Mouse (Mus musculus): Measurements from ENCODE around the gene Gm37240. TPM values are rescaled to one million over a fixed set of nuclear protein-coding genes. Genes with fewer than 3 reads are reported as not detected.
A peak's percentile ranks its signal among the peaks of the same experiment; 100 is the strongest.

Gene Gm37240
- polyA plus RNA-seq, 1 experiment from 2014 or later: 1.1 TPM

DNA sequence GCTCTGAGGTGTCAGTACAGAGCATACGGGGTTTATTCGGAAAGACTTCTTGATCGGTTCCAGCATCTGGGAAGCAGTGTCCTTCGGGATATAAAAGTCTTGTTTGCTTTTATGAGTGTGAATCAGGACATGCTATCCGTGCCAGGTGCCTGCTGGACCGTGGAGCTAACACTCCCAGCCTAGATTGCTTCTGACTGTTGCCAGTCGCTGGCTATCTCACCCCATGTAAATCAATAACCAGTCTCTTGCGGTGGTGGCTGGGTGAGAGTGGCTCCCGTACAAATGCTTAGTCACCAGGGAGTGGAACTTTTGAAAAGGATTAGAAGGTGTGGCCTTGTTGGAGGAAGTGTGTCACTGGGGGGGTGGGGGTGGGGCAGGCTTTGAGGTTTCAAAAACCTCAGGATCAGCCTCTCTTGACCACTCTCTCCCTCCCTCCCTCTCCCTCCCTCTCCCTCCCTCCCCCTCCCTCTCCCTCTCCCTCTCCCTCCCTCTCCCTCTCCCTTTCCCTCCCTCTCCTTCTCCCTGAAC is 1277.1 kb downstream of the Gm37240 start:
- H3K9ac ChIP-seq (ENCODE audit: low read length): no peak overlapping the region
- DNase-seq (ENCODE audit: low spot score): no peak
- no peak overlapping the region for H3K27ac ChIP-seq (ENCODE audit: low read depth, low read length)
- WGBS: 86% methylated on average over 9 of the region's 9 CpGs
- H3K36me3 ChIP-seq (ENCODE audit: control insufficient read depth, insufficient read depth, low read length): no peaks in the 10 kb centered on the region
- no peaks in the 10 kb centered on the region for H3K9me3 ChIP-seq (replicated peaks; ENCODE audit: control insufficient read depth, low read length)
- H3K4me3 ChIP-seq (ENCODE audit: low read depth, low read length): no peak overlapping the region
- H3K27me3 ChIP-seq (replicated peaks; ENCODE audit: control insufficient read depth, insufficient read depth, low read length): no peaks in the 10 kb centered on the region
- H3K4me2 ChIP-seq (ENCODE audit: low read length): no peak overlapping the region
- H3K4me1 ChIP-seq (ENCODE audit: control insufficient read depth, insufficient read depth, low read length): no peaks in the 10 kb centered on the region
- no peak for ATAC-seq

DNA sequence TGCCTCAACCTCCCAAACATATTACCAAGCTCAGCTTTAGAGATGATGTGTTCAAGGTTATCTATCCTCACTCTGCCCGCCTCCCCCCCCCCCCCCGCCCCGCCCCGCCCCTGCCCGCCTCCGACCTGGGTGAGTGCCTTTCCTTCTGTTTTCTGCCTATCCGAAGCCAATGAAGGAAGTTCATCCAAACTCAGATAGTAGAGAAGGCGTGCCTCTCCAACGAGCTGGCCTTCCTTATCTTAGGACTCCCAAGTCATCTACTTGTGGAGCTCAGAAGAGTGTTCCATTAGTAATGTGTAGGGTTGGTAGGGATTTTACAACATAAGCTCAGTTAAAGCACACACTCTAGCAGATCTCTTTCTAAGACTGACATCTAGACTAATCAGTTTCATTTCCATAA is 1284.1 kb downstream of the Gm37240 start:
- no peaks in the 10 kb centered on the region for H3K4me1 ChIP-seq (ENCODE audit: control insufficient read depth, insufficient read depth, low read length)
- H3K27ac ChIP-seq (ENCODE audit: low read depth, low read length): no peak overlapping the region
- no peak overlapping the region for H3K9ac ChIP-seq (ENCODE audit: low read length)
- DNase-seq (ENCODE audit: low spot score): no peak
- ATAC-seq: no peak
- H3K4me3 ChIP-seq (ENCODE audit: low read depth, low read length): no peak overlapping the region
- no peaks in the 10 kb centered on the region for H3K27me3 ChIP-seq (replicated peaks; ENCODE audit: control insufficient read depth, insufficient read depth, low read length)
- WGBS: 77% methylated on average over 9 of the region's 9 CpGs
- H3K36me3 ChIP-seq (ENCODE audit: control insufficient read depth, insufficient read depth, low read length): no peaks in the 10 kb centered on the region
- H3K9me3 ChIP-seq (replicated peaks; ENCODE audit: control insufficient read depth, low read length): no peaks in the 10 kb centered on the region
- H3K4me2 ChIP-seq (ENCODE audit: low read length): no peak overlapping the region

DNA sequence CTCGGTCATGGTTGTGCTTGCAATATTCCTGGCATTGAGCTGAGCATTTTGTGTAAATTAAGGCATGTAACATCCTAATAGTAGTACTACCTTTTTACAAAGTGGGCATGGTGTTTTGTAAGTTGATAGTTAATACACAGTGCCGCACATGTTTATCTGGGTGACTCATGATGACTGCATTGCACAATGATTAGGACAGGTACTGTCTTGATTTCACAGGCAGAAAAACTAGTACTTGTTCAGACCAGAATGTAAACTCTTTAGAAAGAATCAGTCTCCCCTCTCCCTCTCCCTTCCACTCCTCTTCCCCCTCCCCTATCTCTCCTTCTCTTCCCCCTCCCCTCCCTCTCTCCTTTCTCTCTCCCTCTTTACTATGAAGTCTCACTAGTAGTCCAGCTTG is 1284.6 kb downstream of the Gm37240 start:
- Histone ChIP-seq H3K27ac (ENCODE audit: low read depth, low read length) (no peak overlapping the region), H3K4me2 (ENCODE audit: low read length) (no peak overlapping the region), H3K36me3 (ENCODE audit: control insufficient read depth, insufficient read depth, low read length) (no peaks in the 10 kb centered on the region), H3K9ac (ENCODE audit: low read length) (no peak overlapping the region), H3K27me3 (replicated peaks; ENCODE audit: control insufficient read depth, insufficient read depth, low read length) (no peaks in the 10 kb centered on the region), H3K9me3 (replicated peaks; ENCODE audit: control insufficient read depth, low read length) (no peaks in the 10 kb centered on the region), H3K4me1 (ENCODE audit: control insufficient read depth, insufficient read depth, low read length) (no peaks in the 10 kb centered on the region), H3K4me3 (ENCODE audit: low read depth, low read length) (no peak overlapping the region)
- no peak for DNase-seq (ENCODE audit: low spot score)
- no peak for ATAC-seq
- WGBS: 97% methylated on average over 2 of the region's 2 CpGs

DNA sequence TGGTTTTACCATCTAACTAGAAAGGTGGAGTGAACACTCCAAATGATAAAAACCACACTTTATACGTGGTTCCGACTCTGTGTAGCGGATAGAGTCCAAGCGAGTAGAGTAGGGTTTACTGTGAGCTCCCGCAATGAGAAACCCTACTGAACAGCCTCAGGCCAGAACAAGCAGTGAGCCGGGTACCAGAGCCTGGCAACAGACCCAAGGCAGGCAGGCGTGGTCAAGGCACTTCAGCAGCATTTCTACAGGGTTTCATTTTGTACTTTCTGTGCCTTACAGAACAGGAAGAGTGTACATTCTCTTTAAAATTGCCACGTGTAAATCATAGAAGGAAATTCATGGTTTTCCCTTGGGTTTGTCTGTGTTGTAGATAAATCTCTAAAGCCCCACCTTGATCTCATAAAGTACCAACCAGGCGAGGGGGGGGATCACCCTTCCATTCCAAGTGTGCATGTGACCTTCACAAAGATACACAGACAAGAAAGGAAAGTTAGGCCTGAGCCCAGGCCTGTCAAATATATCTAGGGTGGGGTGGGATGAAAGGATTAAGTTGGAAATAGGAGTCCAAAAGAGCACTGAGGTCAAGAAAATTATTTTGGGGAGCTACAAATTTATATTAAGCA is 1285.3 kb downstream of the Gm37240 start:
- DNase-seq (ENCODE audit: low spot score) (no peak), ATAC-seq (no peak)
- 82% methylated on average over 9 of the region's 9 CpGs for WGBS
- no peaks in the 10 kb centered on the region for H3K36me3 ChIP-seq (ENCODE audit: control insufficient read depth, insufficient read depth, low read length)
- no peaks in the 10 kb centered on the region for H3K4me1 ChIP-seq (ENCODE audit: control insufficient read depth, insufficient read depth, low read length)
- H3K4me3 ChIP-seq (ENCODE audit: low read depth, low read length): no peak overlapping the region
- no peaks in the 10 kb centered on the region for H3K9me3 ChIP-seq (replicated peaks; ENCODE audit: control insufficient read depth, low read length)
- H3K9ac ChIP-seq (ENCODE audit: low read length): no peak overlapping the region
- no peak overlapping the region for H3K4me2 ChIP-seq (ENCODE audit: low read length)
- no peak overlapping the region for H3K27ac ChIP-seq (ENCODE audit: low read depth, low read length)
- no peaks in the 10 kb centered on the region for H3K27me3 ChIP-seq (replicated peaks; ENCODE audit: control insufficient read depth, insufficient read depth, low read length)

DNA sequence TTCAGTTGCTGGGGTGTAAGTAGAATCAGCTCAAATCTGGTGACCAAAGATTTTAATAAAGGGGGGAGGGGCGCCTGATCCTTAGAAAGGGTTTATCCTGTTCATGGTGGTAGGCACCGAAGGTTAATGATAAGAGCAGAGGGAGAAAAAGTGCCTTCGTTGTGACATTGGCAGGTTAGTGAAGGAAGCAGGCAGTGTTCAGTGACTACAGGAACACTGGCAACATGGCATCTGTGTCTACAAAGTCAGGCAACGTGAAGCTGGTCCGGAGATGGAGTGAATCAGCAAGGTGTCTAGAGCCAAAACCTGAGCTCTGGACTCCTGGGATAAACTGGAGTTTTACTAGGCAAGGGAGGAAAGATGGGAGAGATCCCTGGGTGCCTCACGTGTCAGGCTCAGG is 1288.6 kb downstream of the Gm37240 start:
- peaks cover 2% of the 10 kb centered on the region; the same call in 1 of the 2 replicates for H3K4me1 ChIP-seq (ENCODE audit: control insufficient read depth, insufficient read depth, low read length)
- ATAC-seq: no peak
- no peak overlapping the region for H3K9ac ChIP-seq (ENCODE audit: low read length)
- no peak overlapping the region for H3K4me3 ChIP-seq (ENCODE audit: low read depth, low read length)
- H3K36me3 ChIP-seq (ENCODE audit: control insufficient read depth, insufficient read depth, low read length): no peaks in the 10 kb centered on the region
- no peak overlapping the region for H3K27ac ChIP-seq (ENCODE audit: low read depth, low read length)
- no peaks in the 10 kb centered on the region for H3K27me3 ChIP-seq (replicated peaks; ENCODE audit: control insufficient read depth, insufficient read depth, low read length)
- no peaks in the 10 kb centered on the region for H3K9me3 ChIP-seq (replicated peaks; ENCODE audit: control insufficient read depth, low read length)
- no peak overlapping the region for H3K4me2 ChIP-seq (ENCODE audit: low read length)
- no peak for DNase-seq (ENCODE audit: low spot score)
- WGBS: 90% methylated on average over 6 of the region's 6 CpGs

DNA sequence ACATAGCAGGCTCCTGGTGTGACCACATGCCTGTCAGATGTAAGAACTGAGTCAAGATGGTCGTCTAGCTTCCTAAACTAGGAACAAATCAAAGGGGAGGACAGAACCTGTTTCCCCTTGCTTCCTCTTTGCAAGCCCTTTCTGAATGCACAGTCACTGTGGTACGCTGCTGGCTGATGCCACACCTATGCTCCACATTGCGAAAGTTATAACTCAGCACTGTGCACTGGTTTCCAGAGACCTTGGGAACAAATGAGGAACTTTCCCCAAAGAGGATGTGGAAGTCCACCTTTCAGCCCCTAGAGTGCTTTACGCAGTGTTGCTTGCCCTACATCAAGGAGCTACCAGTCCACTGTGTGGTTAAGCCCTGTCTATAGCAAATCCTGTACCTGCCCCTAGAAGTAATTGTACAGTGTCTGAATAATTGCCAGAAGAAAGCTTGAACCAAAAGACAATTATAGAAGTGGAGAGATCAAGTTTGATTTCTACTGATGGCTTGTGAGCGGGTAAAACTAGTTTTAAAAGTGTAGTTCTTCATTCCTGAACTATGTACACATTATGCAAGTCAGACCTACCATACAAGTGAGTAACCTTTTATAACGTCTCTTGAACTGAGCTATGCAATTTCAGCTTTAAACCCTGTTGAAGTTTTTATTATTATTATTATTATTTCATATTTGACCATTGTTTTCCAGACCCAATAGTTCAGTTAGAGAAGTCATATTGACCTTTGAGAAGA is 1289.2 kb downstream of the Gm37240 start:
- WGBS: 85% methylated on average over 6 of the region's 6 CpGs
- ATAC-seq (no peak), DNase-seq (ENCODE audit: low spot score) (no peak)
- no peak overlapping the region for H3K9ac ChIP-seq (ENCODE audit: low read length)
- no peak overlapping the region for H3K27ac ChIP-seq (ENCODE audit: low read depth, low read length)
- H3K36me3 ChIP-seq (ENCODE audit: control insufficient read depth, insufficient read depth, low read length): no peaks in the 10 kb centered on the region
- H3K27me3 ChIP-seq (replicated peaks; ENCODE audit: control insufficient read depth, insufficient read depth, low read length): no peaks in the 10 kb centered on the region
- H3K4me1 ChIP-seq (ENCODE audit: control insufficient read depth, insufficient read depth, low read length): peaks cover 2% of the 10 kb centered on the region; the same call in 1 of the 2 replicates
- no peak overlapping the region for H3K4me2 ChIP-seq (ENCODE audit: low read length)
- no peak overlapping the region for H3K4me3 ChIP-seq (ENCODE audit: low read depth, low read length)
- H3K9me3 ChIP-seq (replicated peaks; ENCODE audit: control insufficient read depth, low read length): no peaks in the 10 kb centered on the region

DNA sequence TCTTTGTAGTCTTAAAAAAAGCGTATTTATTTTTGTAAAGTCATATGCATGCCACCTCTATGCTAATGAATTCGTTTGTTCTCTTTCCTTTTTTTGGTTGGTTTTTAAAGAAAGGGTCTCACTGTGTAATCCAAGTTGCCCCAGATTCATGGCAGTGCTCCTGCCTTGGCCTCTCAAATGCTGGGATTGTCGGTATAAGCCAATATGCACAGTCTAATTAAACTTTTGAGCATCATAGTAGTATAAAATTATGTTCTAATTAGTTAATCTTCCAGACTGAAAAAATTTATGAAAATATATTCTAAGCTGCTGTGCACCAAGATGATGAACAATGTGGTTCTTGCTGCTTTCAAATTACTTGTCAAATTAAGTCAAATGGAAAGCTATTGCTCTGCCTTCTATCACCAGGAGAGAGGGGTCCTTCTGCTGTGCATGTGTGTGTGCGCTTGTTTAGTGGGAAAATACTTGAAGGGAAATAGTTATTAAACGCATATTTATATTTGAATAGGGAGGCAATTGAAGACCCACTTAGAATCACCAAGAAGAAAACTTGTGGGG is 1291.6 kb downstream of the Gm37240 start:
- DNase-seq (ENCODE audit: low spot score) (peak; percentile 52), ATAC-seq (peak; percentile 60; the same call in 1 of the 2 replicates)
- H3K27me3 ChIP-seq (replicated peaks; ENCODE audit: control insufficient read depth, insufficient read depth, low read length): no peaks in the 10 kb centered on the region
- no peaks in the 10 kb centered on the region for H3K9me3 ChIP-seq (replicated peaks; ENCODE audit: control insufficient read depth, low read length)
- no peaks in the 10 kb centered on the region for H3K36me3 ChIP-seq (ENCODE audit: control insufficient read depth, insufficient read depth, low read length)
- peak overlapping the region; percentile 33; the same call in 1 of the 2 replicates for H3K4me2 ChIP-seq (ENCODE audit: low read length)
- no peak overlapping the region for H3K4me3 ChIP-seq (ENCODE audit: low read depth, low read length)
- no peak overlapping the region for H3K27ac ChIP-seq (ENCODE audit: low read depth, low read length)
- peaks cover 2% of the 10 kb centered on the region; the same call in 1 of the 2 replicates for H3K4me1 ChIP-seq (ENCODE audit: control insufficient read depth, insufficient read depth, low read length)
- no peak overlapping the region for H3K9ac ChIP-seq (ENCODE audit: low read length)
- WGBS: 30% methylated on average over 5 of the region's 5 CpGs

DNA sequence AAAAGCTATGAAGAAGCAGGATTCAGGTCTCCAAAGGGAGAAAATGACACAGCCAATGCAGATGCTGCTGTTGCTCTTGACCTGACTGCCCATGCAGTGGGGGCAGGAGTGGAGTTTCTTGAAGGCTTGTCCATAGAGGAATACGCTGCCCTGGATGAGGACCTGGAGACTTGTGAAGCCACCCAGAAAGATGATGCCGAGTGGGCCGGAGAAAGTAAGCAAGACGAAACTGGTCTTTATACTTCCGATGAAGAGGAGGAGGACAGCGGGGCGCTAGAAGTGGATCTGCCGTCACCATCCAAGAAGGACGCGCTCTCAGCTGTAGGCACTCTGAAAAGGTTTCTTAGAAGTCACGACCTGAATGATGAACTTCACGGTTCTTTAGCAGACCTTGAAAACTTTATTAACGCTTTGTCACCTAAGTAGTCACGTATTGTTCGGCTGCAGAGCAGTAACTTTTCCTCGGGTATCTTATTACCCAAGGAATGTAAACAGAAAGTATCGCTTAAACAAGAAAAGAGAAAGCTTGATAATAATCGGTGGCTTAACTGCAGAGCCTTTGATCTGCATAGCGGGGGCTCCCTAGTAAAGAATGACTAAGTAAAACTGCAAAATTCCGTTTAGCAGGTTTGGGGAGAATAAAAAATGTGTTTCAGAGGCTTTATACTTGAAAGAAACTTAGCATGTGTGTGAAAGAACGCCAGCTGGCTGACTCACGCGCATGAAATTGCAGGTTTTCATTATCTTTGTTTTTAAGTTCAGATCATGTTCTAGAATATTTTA is 1292.2 kb downstream of the Gm37240 start:
- DNase-seq (ENCODE audit: low spot score) (peak; percentile 42), ATAC-seq (0 out of 2 replicates have a peak, but pooled peaks have one; percentile 32)
- H3K9me3 ChIP-seq (replicated peaks; ENCODE audit: control insufficient read depth, low read length): no peaks in the 10 kb centered on the region
- peak overlapping the region; percentile 8; the same call in 1 of the 2 replicates for H3K4me3 ChIP-seq (ENCODE audit: low read depth, low read length)
- peaks cover 2% of the 10 kb centered on the region; the same call in 1 of the 2 replicates for H3K4me1 ChIP-seq (ENCODE audit: control insufficient read depth, insufficient read depth, low read length)
- WGBS: 13% methylated on average over 23 of the region's 23 CpGs
- H3K36me3 ChIP-seq (ENCODE audit: control insufficient read depth, insufficient read depth, low read length): no peaks in the 10 kb centered on the region
- no peak overlapping the region; the same call in 1 of the 2 replicates for H3K9ac ChIP-seq (ENCODE audit: low read length)
- no peak overlapping the region for H3K27ac ChIP-seq (ENCODE audit: low read depth, low read length)
- H3K27me3 ChIP-seq (replicated peaks; ENCODE audit: control insufficient read depth, insufficient read depth, low read length): no peaks in the 10 kb centered on the region
- H3K4me2 ChIP-seq (ENCODE audit: low read length): peak overlapping the region; percentile 33
